8 mouse cellular contexts compared by ENCODE assay signal in genomic region chr3:121968621-121969020, GRCm38 (mm10). TPM values are rescaled to one million over a fixed set of nuclear protein-coding genes. Genes with fewer than 3 reads are reported as not detected.
A peak's percentile ranks its signal among the peaks of the same experiment; 100 is the strongest.
DNase-seq lines count a peak whose midpoint lies in the region; ATAC-seq and TF ChIP-seq lines count a peak whose summit lies in the region.

No protein-coding gene starts in this region.

- peaks cover 31% of the 10 kb centered on the region for H3K4me1 ChIP-seq in heart, embryonic 13.5 days
- 0 out of 2 replicates have a peak, but pooled peaks cover 3% of the 10 kb centered on the region for H3K4me1 ChIP-seq in kidney, postnatal 0 days (replicated peaks; ENCODE audit: insufficient read depth, low read length)

- WGBS in heart, embryonic 13.5 days, result under 1% methylated on average over 8 of the region's 8 CpGs
- 7% methylated on average over 8 of the region's 8 CpGs for WGBS in kidney, postnatal 0 days

- peak overlapping the region; percentile 80 for H3K27ac ChIP-seq in left cerebral cortex, adult 2 months
- peak overlapping the region; percentile 82 for H3K27ac ChIP-seq in heart, embryonic 13.5 days (replicated peaks)
- no peak overlapping the region; the same call in 1 of the 2 replicates for H3K27ac ChIP-seq in kidney, postnatal 0 days

- H3K4me3 ChIP-seq in left cerebral cortex, adult 2 months, result peak overlapping the region; percentile 84
- peak overlapping the region; percentile 76 for H3K4me3 ChIP-seq in heart, embryonic 13.5 days
- peak overlapping the region; percentile 60 for H3K4me3 ChIP-seq in kidney, postnatal 0 days (replicated peaks; ENCODE audit: low read depth, low read length)

- H3K4me2 ChIP-seq in heart, embryonic 13.5 days, result peak overlapping the region; percentile 82
- peak overlapping the region; percentile 60 for H3K4me2 ChIP-seq in kidney, postnatal 0 days (ENCODE audit: low read length)

- no peak for TF ChIP-seq CTCF in left cerebral cortex, adult 2 months (IDR thresholded peaks at IDR 0.05)
- no peak for TF ChIP-seq CTCF in kidney, postnatal 0 days (IDR thresholded peaks at IDR 0.05; ENCODE audit: low read depth)

- H3K36me3 ChIP-seq in heart, embryonic 13.5 days, result no peaks in the 10 kb centered on the region
- H3K36me3 ChIP-seq in kidney, postnatal 0 days (ENCODE audit: insufficient read depth, low read length), result no peaks in the 10 kb centered on the region

- H3K27me3 ChIP-seq in heart, embryonic 13.5 days (replicated peaks), result no peaks in the 10 kb centered on the region
- H3K27me3 ChIP-seq in kidney, postnatal 0 days (ENCODE audit: insufficient read depth, low read length), result no peaks in the 10 kb centered on the region

- DNase-seq in left cerebral cortex, adult 2 months (ENCODE audit: extremely low spot score in 1 of 2, low spot score in 2 of 2), result no peak
- no peak for DNase-seq in left cerebral cortex, postnatal 14 days (ENCODE audit: low spot score in 2 of 2)
- peak; percentile 68 for DNase-seq in embryo, embryonic 10.5 days (ENCODE audit: low spot score)
- peak; percentile 53 for DNase-seq in kidney, postnatal 0 days (ENCODE audit: low spot score)
- peak; percentile 61 for DNase-seq in lung, postnatal 25 days (ENCODE audit: low spot score)
- no peak for DNase-seq in MN1 (ENCODE audit: low spot score)
- no peak for DNase-seq in left cerebral cortex, adult 9 months (ENCODE audit: low spot score in 2 of 2)

- H3K9me3 ChIP-seq in heart, embryonic 13.5 days, result no peaks in the 10 kb centered on the region
- no peaks in the 10 kb centered on the region for H3K9me3 ChIP-seq in kidney, postnatal 0 days (replicated peaks; ENCODE audit: low read length)

- intact Hi-C loops in left cerebral cortex, adult 2 months (cut with DNase I), result loop anchor here (10.0 kb wide), 1 partner anchor 194 kb away; no protein-coding TSS in a partner anchor
- intact Hi-C loops in left cerebral cortex, postnatal 14 days (cut with DNase I), result loop anchor here (5.0 to 10.0 kb wide), 3 partner anchors 81 to 306 kb away; partner anchors contain the start of gene Dnttip2

- peak overlapping the region; percentile 90 for H3K9ac ChIP-seq in heart, embryonic 13.5 days
- H3K9ac ChIP-seq in kidney, postnatal 0 days (ENCODE audit: low read depth, low read length), result peak overlapping the region; percentile 70

- ATAC-seq in heart, embryonic 13.5 days (ENCODE audit: extremely low read depth, insufficient number of reproducible peaks, low FRiP score, low TSS enrichment), result no peak
- ATAC-seq in kidney, postnatal 0 days (replicated peaks; ENCODE audit: low FRiP score, low read depth), result no peak

RNA-seq across cellular contexts. Expression of gene Arhgap29, which starts 16.3 kb away (rescaled TPM):
- 10 to 100 TPM; 20.5 to 24.4 TPM for total RNA-seq in left cerebral cortex, adult 2 months (2021)
- 10 to 100 TPM; 26.3 to 28.2 TPM for total RNA-seq in left cerebral cortex, postnatal 14 days (2021)
- 46.3 and 47.2 TPM in 2 replicates for polyA plus RNA-seq in heart, embryonic 13.5 days (2015; fragmentation: Nextera tagmentation; extraction: Ambion mirVana)
- polyA plus RNA-seq in kidney, postnatal 0 days (2015; fragmentation: Nextera tagmentation; extraction: Ambion mirVana), result 36.2 and 38.5 TPM in 2 replicates

Comparison
In these comparisons a context has a peak if more than half of its experiments do, and no peak if none do; other contexts are left out.
1. DNase-seq: peak in embryo, embryonic 10.5 days (single experiment), kidney, postnatal 0 days (single experiment) and lung, postnatal 25 days (single experiment); none in left cerebral cortex, adult 2 months (0 of 2), left cerebral cortex, postnatal 14 days (0 of 2), MN1 (single experiment) and left cerebral cortex, adult 9 months (0 of 2).
2. Peak in every context shown above with its lines, with median percentiles within 50 percentile points of each other: H3K4me3 ChIP-seq.